Mouse (Mus musculus): Measurements from ENCODE around the gene Ptpn1. TPM values are rescaled to one million over a fixed set of nuclear protein-coding genes. Genes with fewer than 3 reads are reported as not detected.

Ptpn1 gene
- polyA plus RNA-seq, 1 experiment from 2014 or later = 50.8 TPM

- Histone ChIP-seq H3K4me2 (ENCODE audit: low read depth, low read length) (no peak overlapping the region), H3K4me1 (ENCODE audit: control insufficient read depth, insufficient read depth, low read length) (peaks cover 8% of the 10 kb centered on the region), H3K9me3 (replicated peaks; ENCODE audit: control insufficient read depth, low read length) (peaks cover 6% of the 10 kb centered on the region), H3K9ac (ENCODE audit: low read length) (no peak overlapping the region), H3K36me3 (ENCODE audit: control insufficient read depth, insufficient read depth) (no peaks in the 10 kb centered on the region), H3K27me3 (ENCODE audit: control insufficient read depth, insufficient read depth, low read length) (no peaks in the 10 kb centered on the region), H3K27ac (ENCODE audit: low read length) (no peak overlapping the region), H3K4me3 (ENCODE audit: low read length) (no peak overlapping the region)
- ATAC-seq (replicated peaks; ENCODE audit: extremely low read depth, insufficient read depth, low FRiP score) = no peak
- WGBS = 50% methylated on average over 3 of the region's 3 CpGs
These were observed 65.7 kb downstream of the Ptpn1 start for GRCm38 (mm10) chr2:167997562-167997961.

GRCm38 (mm10) chr2:167999145-167999743 is 67.4 kb downstream of the Ptpn1 start:
- Histone ChIP-seq H3K4me3 (ENCODE audit: low read length) (no peak overlapping the region), H3K27me3 (ENCODE audit: control insufficient read depth, insufficient read depth, low read length) (no peaks in the 10 kb centered on the region), H3K9ac (ENCODE audit: low read length) (no peak overlapping the region), H3K36me3 (ENCODE audit: control insufficient read depth, insufficient read depth) (no peaks in the 10 kb centered on the region), H3K27ac (ENCODE audit: low read length) (no peak overlapping the region), H3K4me1 (ENCODE audit: control insufficient read depth, insufficient read depth, low read length) (peaks cover 8% of the 10 kb centered on the region), H3K9me3 (replicated peaks; ENCODE audit: control insufficient read depth, low read length) (peaks cover 6% of the 10 kb centered on the region), H3K4me2 (ENCODE audit: low read depth, low read length) (no peak overlapping the region)
- 74% methylated on average over 3 of the region's 3 CpGs for WGBS
- no peak for ATAC-seq (replicated peaks; ENCODE audit: extremely low read depth, insufficient read depth, low FRiP score)

- H3K4me3 ChIP-seq (ENCODE audit: low read length) = no peak overlapping the region
- H3K4me2 ChIP-seq (ENCODE audit: low read depth, low read length) = no peak overlapping the region
- H3K4me1 ChIP-seq (ENCODE audit: control insufficient read depth, insufficient read depth, low read length) = peaks cover 10% of the 10 kb centered on the region; the same call in 1 of the 2 replicates
- no peaks in the 10 kb centered on the region for H3K27me3 ChIP-seq (ENCODE audit: control insufficient read depth, insufficient read depth, low read length)
- H3K36me3 ChIP-seq (ENCODE audit: control insufficient read depth, insufficient read depth) = no peaks in the 10 kb centered on the region
- 54% methylated on average over 4 of the region's 4 CpGs for WGBS
- ATAC-seq (replicated peaks; ENCODE audit: extremely low read depth, insufficient read depth, low FRiP score) = no peak
- H3K27ac ChIP-seq (ENCODE audit: low read length) = no peak overlapping the region
- peaks cover 6% of the 10 kb centered on the region for H3K9me3 ChIP-seq (replicated peaks; ENCODE audit: control insufficient read depth, low read length)
- H3K9ac ChIP-seq (ENCODE audit: low read length) = no peak overlapping the region
These were observed 70.3 kb downstream of the Ptpn1 start for GRCm38 (mm10) chr2:168002188-168002587.

GRCm38 (mm10) chr2:168002884-168003283 is 71.0 kb downstream of the Ptpn1 start:
- WGBS = 63% methylated on average over 2 of the region's 2 CpGs
- H3K4me3 ChIP-seq (ENCODE audit: low read length) = no peak overlapping the region
- H3K4me2 ChIP-seq (ENCODE audit: low read depth, low read length) = no peak overlapping the region
- H3K27me3 ChIP-seq (ENCODE audit: control insufficient read depth, insufficient read depth, low read length) = no peaks in the 10 kb centered on the region
- no peak overlapping the region for H3K27ac ChIP-seq (ENCODE audit: low read length)
- H3K9ac ChIP-seq (ENCODE audit: low read length) = no peak overlapping the region
- H3K9me3 ChIP-seq (replicated peaks; ENCODE audit: control insufficient read depth, low read length) = peaks cover 6% of the 10 kb centered on the region
- peaks cover 5% of the 10 kb centered on the region; the same call in 1 of the 2 replicates for H3K4me1 ChIP-seq (ENCODE audit: control insufficient read depth, insufficient read depth, low read length)
- H3K36me3 ChIP-seq (ENCODE audit: control insufficient read depth, insufficient read depth) = no peaks in the 10 kb centered on the region
- ATAC-seq (replicated peaks; ENCODE audit: extremely low read depth, insufficient read depth, low FRiP score) = no peak

- H3K9ac ChIP-seq (ENCODE audit: low read length) = no peak overlapping the region
- no peak overlapping the region for H3K4me3 ChIP-seq (ENCODE audit: low read length)
- no peaks in the 10 kb centered on the region for H3K36me3 ChIP-seq (ENCODE audit: control insufficient read depth, insufficient read depth)
- 71% methylated on average over 12 of the region's 12 CpGs for WGBS
- H3K27me3 ChIP-seq (ENCODE audit: control insufficient read depth, insufficient read depth, low read length) = no peaks in the 10 kb centered on the region
- no peak for ATAC-seq (replicated peaks; ENCODE audit: extremely low read depth, insufficient read depth, low FRiP score)
- H3K27ac ChIP-seq (ENCODE audit: low read length) = no peak overlapping the region
- no peak overlapping the region for H3K4me2 ChIP-seq (ENCODE audit: low read depth, low read length)
- peaks cover 6% of the 10 kb centered on the region for H3K9me3 ChIP-seq (replicated peaks; ENCODE audit: control insufficient read depth, low read length)
- H3K4me1 ChIP-seq (ENCODE audit: control insufficient read depth, insufficient read depth, low read length) = peaks cover 4% of the 10 kb centered on the region; the same call in 1 of the 2 replicates
These were observed 71.6 kb downstream of the Ptpn1 start for GRCm38 (mm10) chr2:168003431-168003830.

- no peaks in the 10 kb centered on the region for H3K27me3 ChIP-seq (ENCODE audit: control insufficient read depth, insufficient read depth, low read length)
- 68% methylated on average over 2 of the region's 2 CpGs for whole genome bisulfite sequencing
- H3K4me2 ChIP-seq (ENCODE audit: low read depth, low read length) = no peak overlapping the region
- H3K9ac ChIP-seq (ENCODE audit: low read length) = no peak overlapping the region
- no peak for ATAC-seq (replicated peaks; ENCODE audit: extremely low read depth, insufficient read depth, low FRiP score)
- peaks cover 6% of the 10 kb centered on the region for H3K9me3 ChIP-seq (replicated peaks; ENCODE audit: control insufficient read depth, low read length)
- H3K27ac ChIP-seq (ENCODE audit: low read length) = no peak overlapping the region
- H3K4me3 ChIP-seq (ENCODE audit: low read length) = no peak overlapping the region
- H3K36me3 ChIP-seq (ENCODE audit: control insufficient read depth, insufficient read depth) = no peaks in the 10 kb centered on the region
- peaks cover 4% of the 10 kb centered on the region; the same call in 1 of the 2 replicates for H3K4me1 ChIP-seq (ENCODE audit: control insufficient read depth, insufficient read depth, low read length)
These were observed 72.5 kb downstream of the Ptpn1 start for GRCm38 (mm10) chr2:168004369-168004768.

GRCm38 (mm10) chr2:168005005-168005404 is 73.1 kb downstream of the Ptpn1 start:
- Histone ChIP-seq H3K9me3 (replicated peaks; ENCODE audit: control insufficient read depth, low read length) (peaks cover 6% of the 10 kb centered on the region), H3K4me2 (ENCODE audit: low read depth, low read length) (no peak overlapping the region), H3K36me3 (ENCODE audit: control insufficient read depth, insufficient read depth) (no peaks in the 10 kb centered on the region), H3K4me3 (ENCODE audit: low read length) (no peak overlapping the region), H3K27me3 (ENCODE audit: control insufficient read depth, insufficient read depth, low read length) (no peaks in the 10 kb centered on the region), H3K4me1 (ENCODE audit: control insufficient read depth, insufficient read depth, low read length) (peaks cover 4% of the 10 kb centered on the region), H3K27ac (ENCODE audit: low read length) (no peak overlapping the region), H3K9ac (ENCODE audit: low read length) (no peak overlapping the region)
- ATAC-seq (replicated peaks; ENCODE audit: extremely low read depth, insufficient read depth, low FRiP score) = no peak
- WGBS = 91% methylated on average over 3 of the region's 3 CpGs

GRCm38 (mm10) chr2:168005616-168006015 is 73.8 kb downstream of the Ptpn1 start:
- Histone ChIP-seq H3K9me3 (replicated peaks; ENCODE audit: control insufficient read depth, low read length) (peaks cover 2% of the 10 kb centered on the region), H3K4me1 (ENCODE audit: control insufficient read depth, insufficient read depth, low read length) (peaks cover 10% of the 10 kb centered on the region), H3K4me3 (ENCODE audit: low read length) (no peak overlapping the region), H3K36me3 (ENCODE audit: control insufficient read depth, insufficient read depth) (no peaks in the 10 kb centered on the region), H3K27me3 (ENCODE audit: control insufficient read depth, insufficient read depth, low read length) (no peaks in the 10 kb centered on the region), H3K27ac (ENCODE audit: low read length) (no peak overlapping the region), H3K9ac (ENCODE audit: low read length) (no peak overlapping the region), H3K4me2 (ENCODE audit: low read depth, low read length) (no peak overlapping the region)
- WGBS = 38% methylated on average over 3 of the region's 3 CpGs
- ATAC-seq (replicated peaks; ENCODE audit: extremely low read depth, insufficient read depth, low FRiP score) = 0 out of 2 replicates have a peak, but pooled peaks have one; percentile 14

GRCm38 (mm10) chr2:168006489-168006888 is 74.6 kb downstream of the Ptpn1 start:
- Histone ChIP-seq H3K27me3 (ENCODE audit: control insufficient read depth, insufficient read depth, low read length) (no peaks in the 10 kb centered on the region), H3K36me3 (ENCODE audit: control insufficient read depth, insufficient read depth) (no peaks in the 10 kb centered on the region), H3K9me3 (replicated peaks; ENCODE audit: control insufficient read depth, low read length) (no peaks in the 10 kb centered on the region), H3K4me3 (ENCODE audit: low read length) (no peak overlapping the region), H3K4me1 (ENCODE audit: control insufficient read depth, insufficient read depth, low read length) (peaks cover 14% of the 10 kb centered on the region), H3K9ac (ENCODE audit: low read length) (no peak overlapping the region), H3K4me2 (ENCODE audit: low read depth, low read length) (no peak overlapping the region), H3K27ac (ENCODE audit: low read length) (no peak overlapping the region)
- ATAC-seq (replicated peaks; ENCODE audit: extremely low read depth, insufficient read depth, low FRiP score) = no peak
- WGBS = 79% methylated on average over 6 of the region's 6 CpGs
